Mouse (Mus musculus): ENCODE data around the gene Rnf151.
A peak's percentile ranks its signal among the peaks of the same experiment; 100 is the strongest.

The Rnf151 gene

DNA sequence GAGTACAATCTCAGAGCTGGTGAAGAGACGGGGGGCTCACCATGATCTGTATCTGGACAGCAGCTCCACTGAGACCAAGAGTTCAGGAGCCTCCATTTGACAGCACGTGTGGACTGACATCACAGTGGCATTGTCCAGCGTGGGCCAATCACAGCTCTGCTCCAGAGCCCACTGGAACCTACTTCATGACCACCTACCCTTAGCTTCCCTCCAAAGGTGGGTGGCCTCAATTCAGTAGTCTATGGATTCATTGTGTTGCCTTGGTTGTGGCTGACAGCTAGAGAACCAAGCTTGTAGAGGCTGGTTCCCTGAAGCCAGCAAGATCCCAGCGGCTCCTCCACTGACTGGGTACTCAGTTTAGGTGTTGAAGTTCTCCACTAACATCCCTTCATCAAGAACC, at the start of gene Rnf151, which contains the start of gene Rps2:
Gene Rnf151 (minus strand): TSS at position 121 of the 400 bp plus-strand sequence.
Gene Rps2 (plus strand): TSS at position 174 of the 400 bp plus-strand sequence.
- no peak for DNase-seq

DNA sequence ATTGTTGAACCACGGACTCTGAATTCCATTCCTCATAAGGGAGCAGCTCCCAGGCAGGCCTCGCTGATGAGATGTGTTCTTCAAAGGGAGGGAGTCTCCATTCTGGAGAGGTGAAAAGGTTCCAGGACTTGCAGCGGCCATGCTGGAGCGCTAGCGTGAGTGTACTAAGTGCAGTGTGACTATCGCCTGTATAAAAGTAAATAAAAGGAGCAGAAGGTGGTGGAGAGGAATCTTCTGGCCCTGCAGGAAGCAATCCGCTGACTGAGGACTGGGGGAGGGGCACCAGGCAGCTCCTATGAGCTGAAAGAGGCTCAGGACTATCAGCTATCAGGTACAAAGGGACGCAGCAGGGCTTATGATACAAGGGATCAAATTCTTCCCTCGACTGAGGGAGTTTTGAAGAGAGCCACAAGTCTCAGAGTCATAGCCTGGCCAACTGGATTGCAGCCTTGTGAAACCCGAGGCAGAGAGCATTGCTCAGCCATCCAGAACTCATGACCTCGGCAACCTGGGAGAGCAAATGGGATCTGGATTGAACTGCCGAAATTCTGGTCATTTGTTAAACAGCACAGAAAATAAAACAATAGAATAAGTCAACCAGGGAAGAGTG, 48.5 kb upstream of the Rnf151 start:
- DNase-seq = peak; percentile 51 to 68

DNA sequence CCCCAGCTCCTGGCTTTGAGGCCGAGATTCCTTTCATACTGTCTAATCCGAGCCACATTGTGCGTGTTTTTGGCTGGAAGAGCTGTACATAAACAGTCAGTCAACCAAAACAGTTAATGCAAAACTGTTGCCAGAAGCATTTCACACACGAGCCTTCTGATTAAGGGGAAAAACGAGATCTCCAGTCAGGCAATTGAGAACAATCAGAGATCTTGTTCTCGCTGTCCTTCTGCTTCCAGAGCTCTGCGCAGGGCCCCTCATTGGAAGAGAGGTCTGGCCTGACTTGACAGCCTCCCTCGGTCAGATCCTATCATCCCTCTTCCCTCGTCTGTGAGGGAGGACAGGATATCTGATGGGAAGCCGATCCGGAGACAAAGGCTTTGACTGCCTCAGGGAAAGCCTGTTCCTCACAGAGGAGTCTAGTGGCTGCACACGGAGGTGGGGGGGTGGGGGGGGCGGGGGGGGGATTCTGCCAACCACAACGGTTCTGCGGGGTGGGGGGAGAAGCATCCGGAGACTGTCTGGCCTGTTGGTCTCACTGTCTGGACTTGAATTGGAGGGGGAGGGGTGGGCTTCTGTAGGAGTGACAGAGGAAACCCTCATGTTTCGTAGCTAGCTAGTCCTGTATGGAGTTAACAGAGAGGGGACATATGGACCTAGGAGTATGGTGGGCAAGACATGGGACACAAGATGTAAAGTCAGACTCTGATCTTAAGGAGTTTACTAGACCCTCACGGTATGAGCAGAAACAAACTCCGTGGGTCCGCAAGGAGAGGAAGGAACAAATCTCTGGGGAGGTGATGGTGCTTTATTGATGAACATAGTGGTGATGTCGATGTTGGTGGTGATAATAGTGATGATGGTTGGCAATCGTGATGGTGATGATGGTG, 47.4 kb upstream of the Rnf151 start:
- DNase-seq = no peak

DNA sequence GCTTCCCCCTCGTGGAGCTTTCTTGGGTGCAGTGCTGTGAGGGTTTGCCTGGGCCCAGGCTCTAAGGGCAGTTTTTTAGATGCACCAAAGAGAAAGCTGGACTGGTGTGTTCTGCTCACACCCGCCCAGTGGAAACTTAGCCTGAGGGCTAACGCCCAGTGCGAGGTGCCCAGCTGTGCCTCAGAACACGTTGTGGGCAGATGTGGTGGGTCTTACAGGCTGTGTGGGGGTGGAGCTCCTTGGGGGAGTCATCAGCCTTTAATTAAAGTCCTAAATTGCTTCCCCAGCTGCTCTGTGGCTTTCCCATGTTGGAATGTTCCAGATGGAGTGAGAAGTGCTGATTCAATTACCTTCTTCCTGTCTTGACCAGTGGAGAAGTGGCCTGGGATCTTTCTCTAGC, 43.3 kb upstream of the Rnf151 start:
- DNase-seq = peak in 1 of 2 experiments; percentile 42

DNA sequence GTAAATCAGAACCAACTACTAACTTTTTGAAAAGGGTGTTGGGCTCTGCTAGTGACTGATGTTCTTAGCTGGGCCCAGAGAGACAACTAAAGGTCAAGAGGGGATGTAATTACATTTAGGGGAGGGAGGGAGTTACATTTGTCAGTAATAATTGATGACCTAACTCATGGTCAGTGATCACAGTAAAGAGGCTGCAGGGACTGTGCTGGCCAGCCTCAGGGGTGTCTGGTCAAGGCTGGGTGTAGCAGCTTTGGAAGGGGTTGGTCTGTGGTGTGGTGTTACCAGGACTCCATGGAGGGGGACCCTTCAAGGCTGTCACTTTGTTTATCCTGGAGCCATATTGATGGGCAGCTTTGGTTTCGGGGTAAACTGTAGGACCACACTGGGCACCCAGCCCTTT, 39.5 kb upstream of the Rnf151 start:
- DNase-seq = no peak

DNA sequence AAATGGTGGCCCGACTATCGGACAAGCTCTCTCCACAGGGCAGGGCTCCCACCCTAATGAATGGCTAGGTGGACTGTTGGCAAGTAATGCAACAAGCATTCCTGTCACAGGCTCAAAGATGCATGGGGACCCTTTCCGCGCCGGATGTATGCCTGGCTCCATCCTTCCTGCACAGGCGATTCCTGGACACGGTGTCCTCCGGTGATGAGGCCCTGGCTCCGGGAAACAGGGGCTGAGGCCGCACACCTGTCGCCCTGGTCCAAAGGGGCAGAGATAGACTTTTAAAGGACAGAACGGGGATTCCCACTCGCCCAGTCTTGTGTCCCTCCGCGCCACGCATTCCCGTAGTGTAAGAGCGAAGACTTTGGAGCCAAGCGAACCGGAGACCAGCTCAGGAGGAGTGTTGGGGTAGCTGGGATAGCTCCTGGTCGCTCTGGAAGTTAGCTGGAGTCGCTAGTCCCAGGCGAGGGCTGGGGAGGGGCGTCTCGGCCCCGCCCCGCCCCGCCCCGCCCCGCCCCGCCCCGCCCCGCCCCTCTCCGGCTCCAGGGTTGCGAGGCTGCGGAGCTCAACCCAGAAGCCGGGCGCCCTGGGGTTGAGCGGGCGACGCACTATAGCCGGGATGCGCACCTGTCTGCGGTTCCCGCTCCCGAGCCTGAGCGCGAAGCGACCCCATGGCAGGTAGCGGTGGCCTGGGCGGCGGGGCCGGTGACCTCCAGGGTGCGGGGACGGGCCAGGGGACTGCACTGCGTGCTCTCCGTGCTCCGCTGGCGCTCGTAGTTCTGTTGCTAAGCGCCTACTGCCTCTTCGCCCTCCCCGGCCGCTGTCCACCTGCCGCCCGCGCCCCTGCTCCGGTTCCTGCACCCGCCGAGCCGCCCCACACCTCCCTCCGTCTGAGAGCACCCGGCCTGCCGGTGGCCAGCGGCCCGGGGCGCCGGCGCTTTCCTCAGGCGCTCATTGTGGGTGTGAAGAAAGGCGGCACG, 34.8 kb upstream of the Rnf151 start, which contains the start of gene Hs3st6:
Gene Hs3st6 (plus strand): TSS at position 574 of the 980 bp plus-strand sequence.
- DNase-seq = peak; percentile 42 to 69

DNA sequence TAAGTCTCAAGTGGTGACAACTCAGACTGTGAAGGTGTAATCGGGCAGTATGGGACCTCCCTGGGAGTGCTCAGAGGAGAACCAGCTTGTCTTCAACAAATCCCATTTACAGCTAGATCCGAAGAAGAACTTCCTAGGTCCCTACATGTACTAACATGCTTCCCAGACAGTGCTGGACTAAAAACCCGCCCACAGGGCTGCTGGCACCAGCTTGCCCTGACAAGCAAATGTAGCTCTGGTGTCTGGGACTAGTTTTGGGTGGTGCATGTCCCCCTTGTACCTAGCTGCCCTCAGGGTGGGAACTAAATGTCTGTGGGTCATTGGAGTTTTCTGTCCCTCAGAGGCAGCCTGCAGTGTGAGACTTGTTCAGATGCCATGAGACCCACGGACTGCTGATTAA, 33.7 kb upstream of the Rnf151 start:
- DNase-seq = no peak

DNA sequence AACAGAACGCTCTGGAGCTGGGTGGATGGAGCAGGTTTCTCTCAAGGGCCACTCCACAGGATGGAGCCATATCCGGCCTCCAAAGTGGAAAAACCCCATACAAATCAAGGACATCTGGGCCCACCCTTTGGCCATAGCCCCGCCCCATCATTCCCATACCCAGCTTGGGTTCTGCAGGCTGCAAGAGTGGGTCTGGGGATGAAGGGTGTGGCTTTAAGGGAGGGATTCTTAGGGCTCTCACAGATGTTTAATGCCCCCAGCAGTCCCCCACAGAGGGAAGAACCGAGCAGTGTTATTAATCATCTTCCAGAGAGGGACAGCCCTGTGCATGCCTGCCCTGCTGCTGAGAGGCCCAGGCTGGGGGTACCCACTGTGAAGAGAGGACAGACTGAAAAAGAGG, 29.1 kb upstream of the Rnf151 start:
- DNase-seq = no peak

DNA sequence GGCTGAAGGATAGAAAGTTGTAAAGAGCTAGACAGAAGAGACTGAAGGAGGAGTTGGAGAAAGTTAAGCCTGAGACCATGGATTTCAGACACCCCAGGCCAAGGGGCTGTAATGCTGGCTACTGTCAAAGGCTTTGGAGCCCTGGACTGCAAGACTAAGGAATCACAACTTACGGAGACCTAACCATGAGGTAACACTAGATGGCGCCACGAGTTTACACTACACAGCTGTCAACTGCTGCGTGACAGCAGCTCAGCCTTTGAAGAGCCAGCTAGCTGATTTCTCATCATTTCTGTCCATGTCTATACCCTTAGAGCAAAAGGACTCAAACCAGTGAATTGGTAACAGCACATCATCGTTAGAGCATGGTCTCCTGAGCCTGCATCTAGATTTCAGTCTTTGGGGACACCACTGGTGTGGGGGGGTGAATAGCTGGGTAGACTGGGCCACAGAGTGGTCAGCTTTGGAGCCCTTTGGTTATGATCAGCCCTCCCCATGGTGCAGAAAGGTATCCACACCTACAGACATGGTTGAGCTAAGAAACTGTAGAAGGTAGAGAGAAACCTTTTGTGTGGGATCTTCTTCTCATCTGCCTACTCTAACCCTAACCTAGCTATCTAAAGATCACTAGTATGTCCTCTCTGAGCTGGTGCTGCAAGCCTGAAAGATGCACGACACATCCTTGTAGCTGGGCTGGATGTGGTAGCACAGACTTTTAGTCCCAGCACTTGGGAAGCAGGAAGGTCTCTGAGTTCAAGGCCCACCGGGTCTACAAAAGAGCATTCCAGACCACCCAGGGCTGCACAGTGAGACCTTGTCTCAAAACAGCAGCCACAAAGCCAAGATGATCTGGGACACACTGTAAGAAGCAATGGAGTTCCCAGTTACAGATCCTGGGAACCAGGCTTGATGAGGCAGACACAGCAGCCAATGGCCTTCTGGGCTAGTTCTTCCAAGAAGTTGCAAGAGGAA, 27.9 kb upstream of the Rnf151 start:
- peak; percentile 86 to 93 for DNase-seq

DNA sequence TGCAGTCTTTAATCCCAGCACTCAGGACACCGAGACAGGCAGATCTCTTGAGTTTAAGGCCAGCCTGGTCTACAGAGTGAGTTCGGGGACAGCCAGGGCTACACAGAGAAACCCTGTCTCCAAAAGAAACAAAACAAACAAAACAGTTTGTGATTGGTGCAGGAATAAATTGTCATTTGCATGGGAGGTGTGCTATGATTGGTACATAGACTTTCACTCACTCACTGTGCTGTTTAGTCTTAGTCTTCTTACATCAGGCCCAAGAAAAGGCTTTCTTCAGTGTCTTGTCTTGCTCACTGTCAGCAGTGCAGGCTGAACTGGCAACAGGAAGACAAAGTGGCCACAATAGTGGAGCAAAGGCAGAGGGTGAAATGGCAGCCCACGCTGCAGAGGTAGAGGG, 26.5 kb upstream of the Rnf151 start:
- DNase-seq = no peak

DNA sequence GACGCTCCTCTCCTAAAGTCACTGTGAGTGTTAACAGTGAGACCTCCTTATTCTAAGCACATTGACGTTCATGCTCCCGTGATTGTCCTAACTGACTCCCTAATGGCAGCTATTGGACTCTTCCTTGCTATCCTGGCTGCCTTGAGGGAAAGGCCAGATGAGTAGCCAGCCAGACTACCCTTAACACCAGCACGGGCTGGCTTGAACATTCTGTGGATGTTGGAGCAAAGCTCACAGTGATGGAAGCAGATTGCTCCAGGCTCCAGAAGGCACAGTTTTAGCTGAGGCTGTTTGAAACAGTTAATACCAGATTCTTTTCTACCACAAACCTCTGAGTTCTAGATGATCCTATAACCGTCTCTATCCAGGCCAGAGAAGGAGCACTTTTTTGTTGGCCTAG, 26.0 kb upstream of the Rnf151 start:
- no peak for DNase-seq

DNA sequence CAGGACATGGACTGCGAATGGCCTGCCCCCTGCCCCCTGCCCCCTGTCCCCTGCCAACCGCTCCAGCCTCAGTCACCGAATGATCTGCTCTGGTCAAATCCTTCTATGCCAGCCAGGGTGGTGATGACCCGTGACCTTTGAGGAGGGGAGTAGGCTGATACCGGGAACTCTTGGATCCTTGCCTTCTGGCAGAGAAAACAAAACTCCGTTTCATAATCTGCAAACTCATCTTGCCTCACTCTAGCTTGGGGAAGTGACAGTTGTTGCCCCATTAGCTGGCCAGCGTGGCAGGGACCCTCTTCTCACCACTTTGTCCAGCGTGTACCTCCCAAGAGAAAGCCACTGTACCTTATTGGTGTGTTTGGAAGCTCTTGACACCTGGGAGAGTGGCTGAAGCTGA, 24.4 kb upstream of the Rnf151 start:
- DNase-seq = no peak

DNA sequence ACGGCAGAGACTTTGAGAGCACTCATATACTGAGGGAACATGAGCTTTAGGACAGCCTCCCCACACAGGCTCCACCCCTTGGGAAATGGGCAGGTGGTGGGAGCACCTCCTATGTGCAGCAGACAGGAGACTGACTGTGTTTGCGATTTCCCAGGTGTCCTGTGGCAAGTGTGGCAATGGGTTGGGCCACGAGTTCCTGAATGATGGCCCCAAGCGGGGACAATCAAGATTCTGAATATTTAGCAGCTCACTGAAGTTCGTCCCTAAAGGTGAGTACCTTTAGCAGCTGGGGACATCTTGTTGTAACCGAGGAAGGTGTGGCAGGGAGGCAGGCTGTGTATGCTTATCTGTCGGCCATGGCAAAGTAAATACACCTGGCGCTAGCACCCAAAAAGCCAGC, 22.1 kb upstream of the Rnf151 start:
- no peak for DNase-seq

DNA sequence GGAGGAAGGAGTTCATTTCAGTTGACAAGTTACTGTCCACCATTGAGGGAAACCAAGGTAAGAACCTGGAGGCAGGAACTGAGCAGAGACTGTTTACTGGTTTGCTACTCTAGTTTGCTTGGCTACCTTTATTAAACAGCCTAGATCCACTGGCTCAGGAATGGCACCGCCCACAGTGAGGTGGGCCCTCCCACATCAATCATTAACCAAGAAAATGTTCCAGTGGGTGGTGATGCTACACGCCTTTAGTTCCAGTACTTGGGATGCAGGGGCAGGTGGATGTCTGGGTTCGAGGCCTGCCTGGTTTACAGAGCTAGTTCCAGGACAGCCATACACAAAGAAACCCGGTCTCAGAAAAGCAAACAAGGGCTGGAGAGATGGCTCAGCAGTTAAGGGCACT, 20.4 kb upstream of the Rnf151 start:
- peak; percentile 74 to 83 for DNase-seq

DNA sequence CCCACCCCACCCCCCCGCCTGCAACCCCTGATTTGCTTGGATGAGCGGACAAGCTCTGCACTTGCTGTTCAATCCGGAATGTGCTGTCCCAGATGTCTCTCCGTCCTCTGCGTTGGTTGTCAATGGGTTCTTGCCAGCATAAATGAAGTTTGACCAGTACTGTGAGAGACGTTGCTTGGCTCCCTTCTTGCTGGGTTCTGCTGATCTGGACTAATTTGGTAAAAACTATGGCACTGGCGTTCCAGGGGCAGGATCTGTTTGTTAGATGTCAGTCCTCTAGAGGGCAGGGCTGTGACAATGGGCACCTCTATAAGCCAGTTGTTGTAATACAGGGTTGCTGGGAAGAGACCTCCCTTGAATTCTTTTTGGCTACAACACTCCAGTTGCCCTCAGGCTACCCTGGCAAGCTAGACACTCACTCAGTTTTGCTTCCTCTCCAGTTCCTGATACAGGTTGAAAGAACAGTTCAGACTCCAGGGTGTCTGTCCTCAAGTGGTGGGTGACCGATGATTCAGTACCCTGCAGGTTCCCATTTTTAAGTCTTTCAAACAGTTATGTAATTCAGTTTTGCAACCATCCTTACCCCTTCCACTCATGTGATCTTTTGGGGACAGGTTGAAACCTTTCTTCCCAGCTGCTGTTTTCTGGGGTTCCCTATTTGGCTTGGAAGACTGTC, 19.4 kb upstream of the Rnf151 start:
- peak; percentile 40 to 69 for DNase-seq

DNA sequence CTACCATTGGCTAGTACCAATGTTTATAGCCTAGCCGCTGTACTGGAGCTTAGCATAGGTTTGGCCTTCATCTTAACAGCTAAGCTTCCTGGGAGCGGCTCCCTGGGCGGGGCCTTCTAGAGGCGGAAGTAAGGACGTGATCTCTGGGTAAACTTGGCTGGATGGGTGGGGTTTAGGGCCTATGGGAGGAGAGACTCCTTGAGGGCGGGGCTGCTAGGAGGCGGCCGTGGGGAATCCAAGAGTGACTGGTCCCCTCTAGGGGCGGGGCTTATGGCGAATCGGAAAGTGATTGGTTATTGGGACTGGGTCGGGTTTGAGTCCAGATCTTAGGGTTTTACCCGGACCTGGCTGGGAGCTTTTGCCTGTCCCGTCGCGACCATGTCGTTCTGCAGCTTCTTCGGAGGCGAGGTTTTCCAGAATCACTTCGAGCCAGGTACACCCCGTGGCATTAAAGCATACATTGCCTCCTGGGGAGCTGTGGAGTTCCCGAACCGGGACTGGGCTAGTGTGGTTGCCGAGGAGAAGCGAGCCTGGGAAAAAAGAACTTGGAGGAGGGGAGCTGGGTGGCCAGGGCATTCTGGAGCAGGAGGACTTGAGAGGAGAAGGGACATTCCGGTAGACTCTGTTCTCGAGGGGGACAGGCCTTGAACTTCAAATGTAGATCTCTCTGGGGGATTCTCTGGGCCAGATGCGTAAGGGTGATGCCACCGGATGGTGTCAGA, 18.6 kb upstream of the Rnf151 start, which contains the start of gene Msrb1:
Gene Msrb1 (plus strand): TSS at position 313 of the 722 bp plus-strand sequence.
- peak; percentile 98 to 99 for DNase-seq

DNA sequence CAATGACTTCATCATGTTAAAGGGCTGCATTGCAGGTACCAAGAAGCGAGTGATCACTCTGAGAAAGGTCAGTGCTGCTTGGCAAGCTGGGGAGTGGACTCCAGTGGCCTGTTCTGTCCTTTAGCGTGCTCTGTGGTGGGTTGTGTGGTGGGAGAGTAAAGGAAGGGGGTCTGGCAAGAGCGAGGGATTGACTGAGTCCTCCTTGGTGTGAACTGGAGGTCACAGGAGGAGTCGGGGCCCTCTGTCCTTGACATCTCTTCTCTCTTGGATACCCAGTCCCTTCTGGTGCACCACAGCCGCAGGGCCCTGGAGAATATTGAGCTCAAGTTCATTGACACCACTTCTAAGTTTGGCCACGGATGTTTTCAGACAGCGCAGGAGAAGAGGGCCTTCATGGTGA, 17.6 kb upstream of the Rnf151 start:
- DNase-seq = no peak

DNA sequence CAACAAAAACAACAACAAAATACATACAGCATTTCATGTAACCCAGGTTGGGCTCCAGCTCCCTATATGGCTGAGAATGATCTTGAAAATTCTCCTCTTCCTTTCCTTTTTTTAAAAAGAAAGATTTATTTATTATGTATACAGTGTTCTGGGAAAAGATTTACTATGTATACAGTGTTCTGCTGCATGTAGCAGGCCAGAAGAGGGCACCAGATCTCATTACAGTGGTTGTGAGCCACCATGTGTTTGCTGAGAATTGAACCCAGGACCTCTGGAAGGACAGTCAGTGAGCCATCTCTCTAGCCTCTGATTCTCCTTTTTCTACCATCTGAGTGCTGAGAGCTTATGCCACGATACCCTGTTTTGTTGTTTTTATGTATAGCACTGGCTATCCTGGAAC, 16.6 kb upstream of the Rnf151 start:
- DNase-seq = no peak

DNA sequence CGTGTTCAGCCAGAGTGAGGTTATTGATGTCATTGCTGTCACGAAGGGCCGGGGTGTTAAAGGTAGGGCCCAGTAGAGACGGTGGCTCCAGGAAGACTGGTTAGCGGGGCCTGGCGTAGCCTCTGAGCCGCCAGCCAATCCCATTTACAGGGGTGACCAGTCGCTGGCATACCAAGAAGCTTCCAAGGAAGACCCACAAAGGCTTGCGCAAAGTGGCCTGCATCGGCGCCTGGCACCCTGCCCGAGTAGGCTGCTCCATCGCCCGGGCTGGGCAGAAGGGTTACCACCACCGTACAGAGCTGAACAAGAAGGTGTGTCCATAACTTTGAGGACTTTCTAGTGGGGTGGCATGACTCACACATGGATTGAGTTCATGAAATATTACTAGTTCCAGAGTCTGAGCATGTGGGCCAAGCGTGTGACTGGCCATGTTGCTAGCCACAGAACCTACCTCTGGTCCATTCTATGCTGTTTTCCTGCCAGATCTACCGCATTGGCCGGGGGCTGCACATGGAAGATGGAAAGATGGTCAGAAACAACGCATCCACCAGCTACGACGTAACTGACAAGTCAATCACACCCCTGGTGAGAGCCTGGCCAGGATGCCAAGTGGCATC, 15.7 kb upstream of the Rnf151 start:
- no peak for DNase-seq
